Mouse (Mus musculus) adipocyte (in vitro differentiated cells): ENCODE results near the gene Gcfc2.

Experiments
- DNase-seq: peaks from one replicate; pipeline ENCODE4 v3.0.0-alpha.2; 2016; ENCODE audit warnings: low spot score

The Gcfc2 gene

GRCm38 (mm10) chr6:81975971-81976621 lies 52.6 kb downstream of the Gcfc2 start:
- DNase-seq: peak; percentile 76

GRCm38 (mm10) chr6:81979286-81979685 lies 55.8 kb downstream of the Gcfc2 start:
- DNase-seq: no peak

GRCm38 (mm10) chr6:81986171-81986570 lies 62.7 kb downstream of the Gcfc2 start:
- no peak for DNase-seq

- DNase-seq: no peak
These were observed 63.1 kb downstream of the Gcfc2 start for GRCm38 (mm10) chr6:81986599-81986998.

GRCm38 (mm10) chr6:81987010-81987409 lies 63.5 kb downstream of the Gcfc2 start:
- peak; percentile 87 for DNase-seq

GRCm38 (mm10) chr6:81987580-81987979 lies 64.1 kb downstream of the Gcfc2 start:
- peak; percentile 66 for DNase-seq

GRCm38 (mm10) chr6:81988341-81988740 lies 64.9 kb downstream of the Gcfc2 start:
- no peak for DNase-seq

- no peak for DNase-seq
These were observed 66.8 kb downstream of the Gcfc2 start for GRCm38 (mm10) chr6:81990049-81990810.
